Mouse (Mus musculus): ENCODE measurements around the gene Skint1.
"Not testable (repeated sequence)": the region's sequence is repeated elsewhere in the genome, so short reads cannot be mapped to it uniquely, and the experiment has no call there.

The Skint1 gene

DNA sequence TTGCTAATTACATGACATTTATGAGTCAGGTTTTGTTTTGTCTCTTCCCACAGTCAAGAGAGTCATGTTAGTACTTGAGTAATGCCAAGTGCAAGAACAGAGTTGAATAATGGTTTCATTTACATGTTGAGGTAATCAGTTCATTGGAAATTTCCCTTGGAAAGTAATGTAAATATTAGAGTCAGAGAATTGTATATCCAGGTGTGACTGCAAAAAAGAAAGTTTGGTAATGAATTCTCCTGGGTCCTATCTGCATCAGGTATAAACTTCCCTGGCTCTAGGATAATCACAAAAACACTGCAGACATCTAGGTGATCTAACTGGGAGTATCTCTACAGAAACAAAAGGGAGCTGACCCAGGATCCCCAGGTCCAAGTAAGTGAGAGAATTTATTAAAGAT is at the start of gene Skint1:
Gene Skint1, plus strand, starts transcription at position 301 of the 400 bp plus-strand sequence.
- DNase-seq (ENCODE audit: low spot score): no peak

DNA sequence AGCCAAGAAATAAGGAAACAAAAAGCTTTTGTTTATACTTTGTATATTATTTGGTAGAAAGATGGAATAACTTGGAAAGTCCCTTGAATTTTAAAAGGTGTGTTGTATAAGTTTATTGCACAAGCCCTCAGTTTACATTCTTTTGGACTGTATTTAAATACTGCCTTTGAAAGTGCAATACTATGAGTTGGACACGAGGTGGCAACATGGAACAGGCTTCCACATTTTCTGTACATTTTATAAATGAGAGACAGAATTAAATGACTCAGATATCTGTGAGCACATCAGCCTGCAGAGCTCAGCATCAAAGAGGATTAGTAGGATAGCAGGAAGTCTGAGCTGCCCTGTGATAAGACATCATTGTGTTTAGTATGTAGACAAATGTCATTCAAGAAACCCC is 44.8 kb upstream of the Skint1 start:
- no peak for DNase-seq (ENCODE audit: low spot score)

- DNase-seq (ENCODE audit: low spot score): not testable (repeated sequence)
Observed at GRCm38 (mm10) chr4:111963241-111963640, 42.8 kb upstream of the Skint1 start.

DNA sequence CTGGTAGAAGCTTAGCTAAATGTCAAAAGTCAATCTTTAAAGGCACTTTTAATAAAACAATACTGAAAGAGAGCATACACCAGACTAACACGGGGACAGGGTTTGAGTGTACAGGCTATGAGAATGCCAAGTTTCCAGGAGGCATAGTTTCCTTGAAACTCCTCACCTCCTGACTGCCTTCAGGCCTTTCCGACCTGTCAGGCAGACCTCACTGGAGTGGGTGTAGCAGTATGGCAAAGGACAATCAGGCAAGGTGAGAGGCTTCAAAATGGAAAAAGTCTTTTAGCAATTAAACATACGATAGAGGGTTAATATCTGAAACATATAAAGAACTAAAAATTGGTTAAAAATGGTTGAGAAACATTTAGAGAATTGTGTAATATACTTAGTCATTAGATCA is 42.4 kb upstream of the Skint1 start:
- DNase-seq (ENCODE audit: low spot score): no peak

- DNase-seq (ENCODE audit: low spot score): no peak
Observed at GRCm38 (mm10) chr4:111972623-111973022, 33.4 kb upstream of the Skint1 start, which contains the start of gene Skint7. TSS of gene Skint7 (plus strand) at chr4:111972923.

GRCm38 (mm10) chr4:112071716-112072115 is 65.6 kb downstream of the Skint1 start, which contains the start of gene Skint4:
TSS of gene Skint4 (plus strand) at chr4:112072016.
- DNase-seq (ENCODE audit: low spot score): no peak

Measured in yolk sac, embryonic 10.5 days (tissue).